Mouse (Mus musculus): ENCODE results near the gene Mpig6b. TPM values are rescaled to one million over a fixed set of nuclear protein-coding genes. Genes with fewer than 3 reads are reported as not detected.

Mpig6b gene
- polyA plus RNA-seq, 1 experiment from 2014 or later = 1.1 TPM

DNA sequence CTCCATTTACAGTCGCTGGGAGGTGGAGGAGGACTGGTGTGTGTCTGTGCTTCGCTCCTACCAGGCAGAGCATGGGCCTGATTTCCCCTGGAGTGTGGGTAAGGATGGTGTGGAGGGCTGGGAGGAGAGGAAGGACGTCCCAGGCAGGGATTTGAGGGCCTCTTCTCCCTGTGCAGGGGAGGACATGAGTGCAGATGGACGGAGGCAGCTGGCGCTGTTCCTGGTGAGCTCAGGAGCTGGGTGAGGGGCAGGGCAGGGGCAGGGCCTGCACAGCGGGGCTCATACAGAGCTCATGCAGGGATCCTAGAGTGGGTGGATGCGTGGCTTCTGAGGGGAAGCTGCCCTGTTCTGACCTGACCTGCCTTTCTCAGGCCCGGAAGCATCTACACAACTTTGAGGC, 36.3 kb upstream of the Mpig6b start:
- H3K36me3 ChIP-seq (ENCODE audit: control insufficient read depth, insufficient read depth, low read length) = peaks cover 38% of the 10 kb centered on the region
- H3K27me3 ChIP-seq (ENCODE audit: control insufficient read depth, insufficient read depth, low read depth, low read length) = no peaks in the 10 kb centered on the region
- H3K4me3 ChIP-seq (ENCODE audit: low read length) = no peak overlapping the region
- no peak for ATAC-seq (ENCODE audit: low read depth)
- H3K4me1 ChIP-seq (replicated peaks; ENCODE audit: control insufficient read depth, insufficient read depth, low read length) = no peaks in the 10 kb centered on the region
- no peak overlapping the region for H3K9ac ChIP-seq (ENCODE audit: low read length)
- WGBS = 68% methylated on average over 8 of the region's 8 CpGs
- no peaks in the 10 kb centered on the region for H3K9me3 ChIP-seq (ENCODE audit: control insufficient read depth, low read length)
- no peak overlapping the region for H3K4me2 ChIP-seq (ENCODE audit: low read depth, low read length)
- H3K27ac ChIP-seq (ENCODE audit: low read length) = no peak overlapping the region

DNA sequence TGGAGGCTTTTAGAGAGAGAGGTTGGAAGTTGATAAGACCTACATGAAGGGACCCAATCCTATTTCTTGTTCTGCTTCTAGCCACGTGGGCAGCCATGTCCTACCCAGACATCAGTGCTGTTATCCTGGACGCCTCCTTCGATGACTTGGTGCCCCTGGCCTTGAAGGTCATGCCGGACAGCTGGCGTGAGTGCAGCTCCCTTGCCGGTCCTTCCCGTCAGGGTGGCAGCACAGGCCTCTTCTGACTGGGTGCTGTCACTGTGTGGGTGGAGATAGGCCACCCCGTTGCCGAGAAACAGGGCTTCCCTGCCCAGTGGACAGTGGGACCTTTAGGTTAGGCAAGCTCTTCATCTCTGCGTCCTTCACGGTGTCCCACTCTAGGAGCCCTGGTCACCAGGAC, 35.2 kb upstream of the Mpig6b start:
- H3K27ac ChIP-seq (ENCODE audit: low read length) = no peak overlapping the region
- no peaks in the 10 kb centered on the region for H3K4me1 ChIP-seq (replicated peaks; ENCODE audit: control insufficient read depth, insufficient read depth, low read length)
- H3K9me3 ChIP-seq (ENCODE audit: control insufficient read depth, low read length) = no peaks in the 10 kb centered on the region
- H3K36me3 ChIP-seq (ENCODE audit: control insufficient read depth, insufficient read depth, low read length) = peaks cover 47% of the 10 kb centered on the region
- H3K27me3 ChIP-seq (ENCODE audit: control insufficient read depth, insufficient read depth, low read depth, low read length) = no peaks in the 10 kb centered on the region
- no peak overlapping the region for H3K4me3 ChIP-seq (ENCODE audit: low read length)
- no peak for ATAC-seq (ENCODE audit: low read depth)
- H3K9ac ChIP-seq (ENCODE audit: low read length) = no peak overlapping the region
- no peak overlapping the region for H3K4me2 ChIP-seq (ENCODE audit: low read depth, low read length)
- 82% methylated on average over 11 of the region's 11 CpGs for WGBS

DNA sequence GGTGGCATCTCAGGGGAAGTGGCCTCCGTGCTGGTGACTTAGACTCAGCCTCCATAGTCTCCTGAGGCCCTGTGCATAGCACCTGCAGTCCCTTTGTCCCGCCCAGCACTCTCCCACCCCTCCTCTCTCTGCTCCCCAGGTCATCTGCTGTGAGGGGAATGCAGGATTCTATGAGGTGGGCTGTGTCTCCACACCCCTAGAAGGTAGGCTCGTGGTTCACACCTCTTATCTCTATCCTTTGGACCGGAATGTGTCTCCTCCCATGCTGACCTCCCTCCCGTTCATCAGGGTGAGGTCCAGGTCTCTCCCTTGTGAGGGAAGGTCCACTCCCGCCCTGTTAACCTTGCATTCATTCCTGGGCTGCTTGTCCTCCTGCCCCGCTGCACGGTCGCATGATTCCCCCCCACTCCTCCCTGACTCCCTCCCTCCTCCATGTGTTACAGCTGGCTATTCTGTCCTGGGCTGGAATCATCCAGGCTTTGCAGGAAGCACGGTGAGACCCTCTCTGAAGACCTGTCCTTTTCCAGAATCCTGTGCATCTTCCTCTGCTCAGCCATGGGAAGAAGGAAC, 34.3 kb upstream of the Mpig6b start:
- Histone ChIP-seq H3K9ac (ENCODE audit: low read length) (no peak overlapping the region), H3K4me3 (ENCODE audit: low read length) (no peak overlapping the region), H3K4me2 (ENCODE audit: low read depth, low read length) (no peak overlapping the region), H3K27ac (ENCODE audit: low read length) (no peak overlapping the region), H3K27me3 (ENCODE audit: control insufficient read depth, insufficient read depth, low read depth, low read length) (no peaks in the 10 kb centered on the region), H3K36me3 (ENCODE audit: control insufficient read depth, insufficient read depth, low read length) (peaks cover 47% of the 10 kb centered on the region), H3K9me3 (ENCODE audit: control insufficient read depth, low read length) (no peaks in the 10 kb centered on the region), H3K4me1 (replicated peaks; ENCODE audit: control insufficient read depth, insufficient read depth, low read length) (no peaks in the 10 kb centered on the region)
- WGBS = 57% methylated on average over 10 of the region's 10 CpGs
- ATAC-seq (ENCODE audit: low read depth) = no peak

DNA sequence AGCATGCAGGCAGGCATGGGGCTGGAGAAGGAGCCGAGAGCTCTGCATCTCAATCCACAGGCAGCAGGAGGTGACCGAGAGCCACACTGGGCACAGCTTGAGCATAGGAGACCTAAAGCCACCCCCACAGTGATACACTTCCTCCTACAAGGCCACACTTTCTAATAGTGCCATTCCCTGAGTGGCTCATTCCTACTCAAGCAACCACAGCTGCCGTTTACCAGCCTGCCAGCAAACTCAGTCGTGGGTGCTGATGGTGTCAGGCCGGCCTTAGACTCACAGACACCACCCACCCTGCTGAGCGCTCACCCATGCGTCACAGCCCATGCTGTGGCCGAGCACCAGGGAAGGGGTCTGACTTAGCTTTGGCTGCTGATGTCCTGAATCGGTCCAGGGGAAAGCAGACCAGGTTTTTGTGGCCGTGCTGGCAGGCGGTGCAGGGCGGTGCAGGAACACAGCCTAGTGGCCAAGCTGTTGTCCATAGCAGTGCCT, 31.2 kb upstream of the Mpig6b start:
- H3K4me2 ChIP-seq (ENCODE audit: low read depth, low read length) = no peak overlapping the region
- ATAC-seq (ENCODE audit: low read depth) = no peak
- no peak overlapping the region for H3K9ac ChIP-seq (ENCODE audit: low read length)
- 87% methylated on average over 12 of the region's 12 CpGs for WGBS
- H3K4me1 ChIP-seq (replicated peaks; ENCODE audit: control insufficient read depth, insufficient read depth, low read length) = no peaks in the 10 kb centered on the region
- H3K4me3 ChIP-seq (ENCODE audit: low read length) = no peak overlapping the region
- peaks cover 52% of the 10 kb centered on the region for H3K36me3 ChIP-seq (ENCODE audit: control insufficient read depth, insufficient read depth, low read length)
- H3K9me3 ChIP-seq (ENCODE audit: control insufficient read depth, low read length) = no peaks in the 10 kb centered on the region
- H3K27me3 ChIP-seq (ENCODE audit: control insufficient read depth, insufficient read depth, low read depth, low read length) = no peaks in the 10 kb centered on the region
- H3K27ac ChIP-seq (ENCODE audit: low read length) = no peak overlapping the region

DNA sequence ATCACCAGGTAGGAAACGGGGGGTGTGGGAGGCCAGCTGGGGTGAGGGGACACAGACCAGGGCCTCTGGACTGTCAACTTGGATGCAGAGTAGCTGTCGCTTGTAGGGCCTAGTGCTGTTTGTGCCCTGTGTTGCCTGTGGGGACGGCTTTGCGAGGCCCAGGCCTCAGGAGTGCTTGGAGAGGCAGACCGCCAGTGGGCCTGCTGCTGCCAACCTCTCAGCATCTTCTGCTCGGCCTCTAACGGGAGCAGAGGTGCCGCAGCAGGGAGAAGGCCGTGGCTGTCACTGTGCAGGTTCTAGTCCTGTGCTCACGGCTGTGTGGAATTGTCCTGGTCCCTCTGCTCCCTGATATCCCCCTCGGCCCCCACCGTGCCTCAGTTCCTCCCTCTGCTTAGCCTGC, 30.6 kb upstream of the Mpig6b start:
- Histone ChIP-seq H3K4me2 (ENCODE audit: low read depth, low read length) (no peak overlapping the region), H3K9ac (ENCODE audit: low read length) (no peak overlapping the region), H3K9me3 (ENCODE audit: control insufficient read depth, low read length) (no peaks in the 10 kb centered on the region), H3K27me3 (ENCODE audit: control insufficient read depth, insufficient read depth, low read depth, low read length) (no peaks in the 10 kb centered on the region), H3K4me3 (ENCODE audit: low read length) (no peak overlapping the region), H3K4me1 (replicated peaks; ENCODE audit: control insufficient read depth, insufficient read depth, low read length) (no peaks in the 10 kb centered on the region), H3K27ac (ENCODE audit: low read length) (no peak overlapping the region), H3K36me3 (ENCODE audit: control insufficient read depth, insufficient read depth, low read length) (peaks cover 49% of the 10 kb centered on the region)
- ATAC-seq (ENCODE audit: low read depth) = no peak
- WGBS = 83% methylated on average over 12 of the region's 12 CpGs

DNA sequence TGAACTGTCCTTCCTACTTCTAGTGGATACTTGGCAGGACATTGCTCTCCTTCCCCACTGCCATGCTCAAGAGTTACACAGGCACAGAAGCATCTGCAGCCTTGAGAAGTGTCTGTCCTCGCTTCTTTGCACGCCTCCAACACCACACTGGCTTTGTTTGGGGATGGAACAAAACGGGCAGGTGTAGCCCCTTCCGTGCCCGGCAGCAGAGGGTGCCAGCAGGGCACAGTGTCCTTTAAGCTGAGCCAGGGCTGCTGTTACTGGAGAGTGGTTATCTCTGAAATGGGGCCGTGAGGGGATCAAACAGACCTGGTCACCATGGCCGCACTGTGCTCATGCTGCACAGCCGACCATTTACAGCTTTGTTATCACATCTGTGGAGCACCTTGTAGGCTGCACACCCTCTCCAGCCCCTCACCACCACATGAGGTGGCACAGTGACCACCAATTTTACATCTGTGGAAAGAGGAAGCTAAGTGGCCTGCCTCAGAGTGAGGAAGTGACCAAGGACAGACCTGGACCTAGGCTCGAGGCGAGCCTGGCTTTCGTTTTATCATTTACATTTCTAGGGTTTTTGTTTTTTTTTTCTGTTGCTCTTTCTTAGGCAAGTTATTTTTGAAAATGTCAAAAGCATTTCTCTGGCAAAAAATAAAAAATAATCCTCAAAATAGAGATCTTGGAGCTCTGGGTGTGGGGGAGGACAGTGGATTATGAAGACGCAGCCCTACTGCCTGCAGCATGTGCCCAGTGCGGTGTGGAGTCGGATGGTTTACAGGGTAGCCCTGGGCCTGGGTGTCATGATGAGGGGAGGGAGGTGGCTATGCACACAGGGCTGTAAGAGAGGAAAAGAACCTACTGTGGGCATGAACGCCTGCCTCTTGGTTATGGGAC, 28.7 kb upstream of the Mpig6b start:
- WGBS = 89% methylated on average over 15 of the region's 15 CpGs
- Histone ChIP-seq H3K36me3 (ENCODE audit: control insufficient read depth, insufficient read depth, low read length) (peaks cover 43% of the 10 kb centered on the region), H3K9ac (ENCODE audit: low read length) (no peak overlapping the region), H3K4me2 (ENCODE audit: low read depth, low read length) (no peak overlapping the region), H3K4me3 (ENCODE audit: low read length) (no peak overlapping the region), H3K9me3 (ENCODE audit: control insufficient read depth, low read length) (no peaks in the 10 kb centered on the region), H3K27me3 (ENCODE audit: control insufficient read depth, insufficient read depth, low read depth, low read length) (no peaks in the 10 kb centered on the region), H3K27ac (ENCODE audit: low read length) (no peak overlapping the region), H3K4me1 (replicated peaks; ENCODE audit: control insufficient read depth, insufficient read depth, low read length) (peaks cover 8% of the 10 kb centered on the region)
- no peak for ATAC-seq (ENCODE audit: low read depth)

DNA sequence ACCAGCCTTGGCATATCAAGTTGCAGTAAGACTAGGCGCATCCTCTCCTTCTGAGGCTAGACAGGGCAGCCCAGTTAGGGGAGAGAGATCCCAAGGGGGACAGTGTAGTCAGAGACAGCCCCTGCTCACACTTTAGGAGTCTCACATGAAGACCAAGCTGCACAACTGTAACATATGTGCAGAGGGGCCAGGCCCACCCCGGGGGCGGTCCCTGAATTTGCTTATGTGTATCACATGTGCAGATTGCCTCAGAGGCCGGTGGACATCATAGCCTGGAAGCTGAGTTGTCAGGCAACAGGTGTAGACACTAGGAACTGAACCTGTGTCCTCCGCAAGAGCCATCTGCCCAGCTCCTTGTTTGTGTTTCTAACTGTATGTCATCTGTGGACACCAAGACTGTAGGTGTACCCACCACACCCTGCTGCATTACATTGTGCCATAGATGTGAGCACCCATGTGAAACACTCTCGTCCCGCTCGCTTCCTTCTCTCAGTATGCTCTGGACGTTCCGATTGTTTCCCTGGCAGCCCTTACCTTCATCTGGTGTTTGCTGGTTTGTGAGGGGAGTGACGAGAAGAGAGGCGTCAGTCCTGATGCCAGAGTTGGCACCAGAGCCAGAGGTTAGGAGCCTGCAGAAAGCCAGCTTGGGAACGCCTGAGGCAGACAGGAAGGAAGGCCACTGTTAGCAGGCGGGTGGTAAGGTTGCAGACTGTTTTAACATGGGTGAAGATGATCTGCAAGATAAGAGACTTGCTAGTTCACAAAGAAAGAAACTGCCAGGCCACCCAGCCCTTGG, 26.6 kb upstream of the Mpig6b start:
- H3K4me3 ChIP-seq (ENCODE audit: low read length) = no peak overlapping the region
- ATAC-seq (ENCODE audit: low read depth) = no peak
- peaks cover 8% of the 10 kb centered on the region for H3K4me1 ChIP-seq (replicated peaks; ENCODE audit: control insufficient read depth, insufficient read depth, low read length)
- H3K9me3 ChIP-seq (ENCODE audit: control insufficient read depth, low read length) = no peaks in the 10 kb centered on the region
- H3K36me3 ChIP-seq (ENCODE audit: control insufficient read depth, insufficient read depth, low read length) = peaks cover 33% of the 10 kb centered on the region
- no peak overlapping the region for H3K4me2 ChIP-seq (ENCODE audit: low read depth, low read length)
- no peak overlapping the region for H3K27ac ChIP-seq (ENCODE audit: low read length)
- no peaks in the 10 kb centered on the region for H3K27me3 ChIP-seq (ENCODE audit: control insufficient read depth, insufficient read depth, low read depth, low read length)
- H3K9ac ChIP-seq (ENCODE audit: low read length) = no peak overlapping the region
- 86% methylated on average over 14 of the region's 14 CpGs for WGBS

DNA sequence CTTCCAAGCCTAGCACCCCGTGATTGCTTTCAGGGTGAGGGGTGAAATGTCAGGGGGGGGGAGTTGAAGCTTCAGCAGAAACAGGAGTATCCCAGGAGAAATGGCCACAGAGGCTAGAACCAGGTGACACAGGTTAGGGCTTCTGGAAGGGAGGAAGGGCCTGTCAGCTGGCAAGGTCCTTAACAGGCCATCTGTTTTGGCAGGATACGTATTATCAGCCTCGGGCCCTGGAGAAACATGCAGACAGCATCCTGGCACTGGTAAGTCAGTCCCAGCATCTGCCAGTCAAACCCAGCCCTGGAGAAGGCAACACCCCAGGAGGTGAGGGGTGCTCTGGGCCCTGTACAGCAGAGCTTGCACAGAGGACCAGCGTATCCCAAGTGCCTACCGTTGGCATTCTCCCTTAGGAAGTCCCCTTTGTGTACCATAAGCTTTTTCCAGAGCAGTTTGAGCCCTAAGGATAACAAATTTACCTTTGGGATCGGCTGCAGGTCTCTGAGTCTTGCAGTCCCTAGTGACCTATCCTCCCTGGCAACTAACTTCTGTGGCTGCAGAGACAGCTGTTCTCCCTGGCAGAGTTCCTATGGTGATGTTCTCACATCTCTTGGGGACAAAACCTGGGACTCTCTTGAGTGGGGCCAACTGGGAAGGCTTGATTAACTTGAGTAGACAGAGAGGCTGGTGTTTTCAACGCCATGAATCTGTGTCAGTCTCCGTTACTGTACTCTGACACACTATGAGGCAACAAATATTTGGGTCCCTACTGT, 24.4 kb upstream of the Mpig6b start:
- Histone ChIP-seq H3K4me2 (ENCODE audit: low read depth, low read length) (peak overlapping the region; percentile 55), H3K9ac (ENCODE audit: low read length) (peak overlapping the region; percentile 96), H3K36me3 (ENCODE audit: control insufficient read depth, insufficient read depth, low read length) (peaks cover 23% of the 10 kb centered on the region), H3K27me3 (ENCODE audit: control insufficient read depth, insufficient read depth, low read depth, low read length) (no peaks in the 10 kb centered on the region), H3K4me1 (replicated peaks; ENCODE audit: control insufficient read depth, insufficient read depth, low read length) (peaks cover 8% of the 10 kb centered on the region), H3K9me3 (ENCODE audit: control insufficient read depth, low read length) (no peaks in the 10 kb centered on the region), H3K4me3 (ENCODE audit: low read length) (peak overlapping the region; percentile 74), H3K27ac (ENCODE audit: low read length) (peak overlapping the region; percentile 97)
- WGBS = 62% methylated on average over 8 of the region's 8 CpGs
- ATAC-seq (ENCODE audit: low read depth) = no peak

Measured in lung, embryonic 16.5 days (tissue).